Mouse (Mus musculus): ENCODE measurements around the gene Myo1b. TPM values are rescaled to one million over a fixed set of nuclear protein-coding genes. Genes with fewer than 3 reads are reported as not detected.

The Myo1b gene
- total RNA-seq, 2 experiments from 2014 or later, result 1.1 TPM; not detected in 1

GRCm38 (mm10) chr1:51856245-51856915 lies 59.5 kb downstream of the Myo1b start:
- ATAC-seq (replicated peaks; ENCODE audit: low FRiP score, poor library complexity, severe bottlenecking), result no peak

- ATAC-seq (replicated peaks; ENCODE audit: low FRiP score, poor library complexity, severe bottlenecking), result no peak
Measured at GRCm38 (mm10) chr1:51855541-51856244, 60.2 kb downstream of the Myo1b start.

- no peak for ATAC-seq (replicated peaks; ENCODE audit: low FRiP score, poor library complexity, severe bottlenecking)
Measured at GRCm38 (mm10) chr1:51852314-51852713, 63.6 kb downstream of the Myo1b start.

GRCm38 (mm10) chr1:51849570-51850211 lies 66.2 kb downstream of the Myo1b start:
- no peak for ATAC-seq (replicated peaks; ENCODE audit: low FRiP score, poor library complexity, severe bottlenecking)

- ATAC-seq (replicated peaks; ENCODE audit: low FRiP score, poor library complexity, severe bottlenecking), result no peak
Measured at GRCm38 (mm10) chr1:51845264-51846036, 70.4 kb downstream of the Myo1b start.

- ATAC-seq (replicated peaks; ENCODE audit: low FRiP score, poor library complexity, severe bottlenecking), result no peak
Measured at GRCm38 (mm10) chr1:51837845-51838623, 77.8 kb downstream of the Myo1b start.

- ATAC-seq (replicated peaks; ENCODE audit: low FRiP score, poor library complexity, severe bottlenecking), result no peak
Measured at GRCm38 (mm10) chr1:51837311-51837710, 78.6 kb downstream of the Myo1b start.

GRCm38 (mm10) chr1:51835795-51836194 lies 80.1 kb downstream of the Myo1b start:
- no peak for ATAC-seq (replicated peaks; ENCODE audit: low FRiP score, poor library complexity, severe bottlenecking)

GRCm38 (mm10) chr1:51834072-51834471 lies 81.8 kb downstream of the Myo1b start:
- no peak for ATAC-seq (replicated peaks; ENCODE audit: low FRiP score, poor library complexity, severe bottlenecking)

GRCm38 (mm10) chr1:51829353-51829752 lies 86.5 kb downstream of the Myo1b start:
- no peak for ATAC-seq (replicated peaks; ENCODE audit: low FRiP score, poor library complexity, severe bottlenecking)

GRCm38 (mm10) chr1:51822531-51822930 lies 93.3 kb downstream of the Myo1b start:
- no peak for ATAC-seq (replicated peaks; ENCODE audit: low FRiP score, poor library complexity, severe bottlenecking)

- ATAC-seq (replicated peaks; ENCODE audit: low FRiP score, poor library complexity, severe bottlenecking), result no peak
Measured at GRCm38 (mm10) chr1:51821701-51822495, 94.0 kb downstream of the Myo1b start.

GRCm38 (mm10) chr1:51820520-51820919 lies 95.4 kb downstream of the Myo1b start:
- ATAC-seq (replicated peaks; ENCODE audit: low FRiP score, poor library complexity, severe bottlenecking), result no peak

GRCm38 (mm10) chr1:51820013-51820441 lies 95.8 kb downstream of the Myo1b start:
- ATAC-seq (replicated peaks; ENCODE audit: low FRiP score, poor library complexity, severe bottlenecking), result no peak

- no peak for ATAC-seq (replicated peaks; ENCODE audit: low FRiP score, poor library complexity, severe bottlenecking)
Measured at GRCm38 (mm10) chr1:51815636-51816035, 100.2 kb downstream of the Myo1b start.

GRCm38 (mm10) chr1:51814854-51815630 lies 100.8 kb downstream of the Myo1b start:
- ATAC-seq (replicated peaks; ENCODE audit: low FRiP score, poor library complexity, severe bottlenecking), result no peak

- ATAC-seq (replicated peaks; ENCODE audit: low FRiP score, poor library complexity, severe bottlenecking), result no peak
Measured at GRCm38 (mm10) chr1:51808847-51809246, 107.0 kb downstream of the Myo1b start.

GRCm38 (mm10) chr1:51808228-51808627 lies 107.6 kb downstream of the Myo1b start:
- no peak for ATAC-seq (replicated peaks; ENCODE audit: low FRiP score, poor library complexity, severe bottlenecking)
